Mouse (Mus musculus): ENCODE data around the gene Ecpas.

Ecpas gene

DNA sequence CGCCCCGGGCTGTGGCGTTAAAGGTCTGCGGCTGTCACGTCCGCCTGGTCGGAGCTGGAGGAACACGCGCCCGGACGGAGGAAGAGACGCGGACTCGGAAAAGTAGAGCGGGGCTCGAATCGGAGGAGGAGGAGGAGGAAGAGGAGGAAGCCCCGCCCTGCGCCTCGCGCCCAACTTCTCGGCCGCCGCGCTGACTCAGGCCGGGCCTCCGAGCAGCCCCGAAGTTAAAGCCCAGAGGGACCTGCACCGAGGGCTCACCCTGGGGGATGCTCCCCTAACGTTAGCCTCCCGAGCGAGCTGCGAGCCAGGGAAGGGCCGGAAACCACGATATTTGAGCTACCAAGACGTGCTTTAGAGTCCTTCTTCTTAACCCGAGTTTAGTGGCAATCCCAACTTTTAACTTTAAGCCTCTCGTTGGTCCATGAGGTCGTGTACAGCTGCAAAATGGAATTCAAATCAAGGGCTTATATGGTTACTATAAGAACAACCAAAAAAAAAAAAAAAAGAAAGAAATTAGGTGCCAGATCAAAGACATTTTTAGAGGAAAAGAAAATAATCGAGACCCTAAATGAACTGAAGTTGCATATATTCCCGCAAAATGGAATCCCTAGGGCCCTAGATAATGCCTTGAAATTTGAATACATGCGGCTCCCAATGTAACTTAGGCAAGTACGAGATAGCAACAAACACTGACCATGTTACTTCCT is at the start of gene Ecpas:
Gene Ecpas (minus strand): TSS at position 121 of the 707 bp plus-strand sequence.
- DNase-seq = peak; percentile 83

DNA sequence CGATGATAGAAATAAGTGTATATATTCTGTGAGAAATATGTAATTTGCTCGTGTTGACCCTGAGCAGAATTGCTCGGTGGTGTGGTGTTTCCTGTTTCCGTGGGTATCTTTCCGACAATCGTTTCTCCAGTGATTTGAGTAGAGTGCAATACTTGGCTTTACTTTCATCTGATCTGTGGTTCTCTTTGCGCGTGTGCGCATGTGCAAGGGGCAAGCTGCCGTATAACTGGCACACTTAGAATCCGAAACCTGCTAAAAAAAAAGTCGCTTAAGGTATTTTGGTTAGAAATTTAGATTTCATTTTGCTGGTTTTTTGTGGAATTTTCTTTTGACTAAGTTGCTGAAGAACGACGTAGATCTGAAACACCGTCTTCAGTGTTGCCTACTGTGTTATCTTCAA is 49.2 kb upstream of the Ecpas start:
- DNase-seq = no peak

DNA sequence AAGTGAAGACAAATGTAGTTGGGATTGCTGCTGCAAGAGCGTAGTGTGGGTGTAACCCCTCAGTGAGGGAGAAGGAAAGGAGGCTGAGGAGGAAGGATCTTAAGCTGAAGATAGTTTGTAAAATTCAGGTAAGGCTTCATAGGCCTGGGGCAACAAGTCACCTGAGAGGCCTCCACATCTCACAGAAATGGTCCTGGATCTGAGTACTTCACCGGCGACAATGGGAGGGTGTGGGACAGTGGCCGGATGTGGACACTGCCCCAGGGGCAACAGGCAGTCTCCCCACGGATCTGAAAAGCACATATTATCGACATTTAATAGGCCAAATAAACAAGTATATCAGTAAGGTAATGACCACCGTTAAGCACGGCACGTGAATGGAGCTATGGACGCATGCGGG is 40.1 kb upstream of the Ecpas start:
- no peak for DNase-seq

DNA sequence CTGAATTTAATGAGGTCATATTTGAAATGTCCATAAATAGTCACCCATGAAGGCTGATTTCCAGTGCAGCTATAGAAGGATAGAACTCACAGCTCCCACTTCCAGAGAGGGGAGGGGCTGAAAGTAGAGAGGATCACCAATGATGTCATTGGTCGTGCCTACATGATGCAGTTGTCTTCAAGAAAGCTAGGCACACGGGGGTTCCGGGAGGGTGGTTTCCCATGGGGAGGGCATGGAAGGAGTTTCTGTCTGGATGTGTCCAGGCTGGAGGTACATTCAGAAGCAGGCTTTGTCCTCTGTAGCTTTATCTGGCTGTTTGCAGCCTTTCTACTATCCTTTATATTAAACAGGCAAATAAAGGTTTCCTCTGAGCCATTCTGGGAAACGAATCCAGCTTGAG is 35.8 kb upstream of the Ecpas start:
- no peak for DNase-seq

DNA sequence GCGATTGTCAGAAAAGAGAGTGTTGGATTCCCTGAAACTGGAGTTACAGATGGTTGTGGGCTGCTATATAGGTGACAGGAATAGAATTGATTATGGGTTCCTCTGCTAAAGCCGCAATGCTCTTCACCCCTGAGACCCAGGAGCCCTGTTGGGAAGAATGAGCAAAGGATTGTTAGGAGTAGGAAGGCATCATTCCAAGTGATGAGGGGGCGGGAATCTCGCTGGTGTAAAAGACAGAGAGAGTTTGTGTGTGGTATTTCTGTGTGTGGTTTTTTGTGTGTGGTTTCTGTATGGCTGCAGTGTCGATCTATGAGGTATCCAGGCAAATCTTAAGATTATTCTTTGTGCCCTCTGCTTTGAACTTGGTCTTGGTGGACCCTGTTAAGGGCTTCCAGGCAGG is 32.1 kb upstream of the Ecpas start:
- DNase-seq = no peak

DNA sequence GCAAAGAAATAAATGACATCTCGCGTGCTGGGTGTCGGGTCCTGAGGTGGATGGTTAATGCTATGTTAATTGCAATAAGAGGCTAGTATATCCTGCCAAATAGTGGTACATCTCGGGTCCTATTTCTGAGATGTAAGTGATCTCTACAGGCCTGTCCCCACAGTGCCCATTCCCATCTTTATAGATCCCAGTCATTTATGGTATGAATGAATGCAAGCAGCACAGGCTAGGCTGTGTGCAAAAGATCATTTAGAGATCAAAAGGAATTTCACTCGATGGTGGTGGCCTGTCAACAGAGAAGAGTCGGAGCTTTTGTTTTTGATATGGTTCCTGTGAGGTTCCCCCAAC is 31.6 kb upstream of the Ecpas start:
- no peak for DNase-seq

DNA sequence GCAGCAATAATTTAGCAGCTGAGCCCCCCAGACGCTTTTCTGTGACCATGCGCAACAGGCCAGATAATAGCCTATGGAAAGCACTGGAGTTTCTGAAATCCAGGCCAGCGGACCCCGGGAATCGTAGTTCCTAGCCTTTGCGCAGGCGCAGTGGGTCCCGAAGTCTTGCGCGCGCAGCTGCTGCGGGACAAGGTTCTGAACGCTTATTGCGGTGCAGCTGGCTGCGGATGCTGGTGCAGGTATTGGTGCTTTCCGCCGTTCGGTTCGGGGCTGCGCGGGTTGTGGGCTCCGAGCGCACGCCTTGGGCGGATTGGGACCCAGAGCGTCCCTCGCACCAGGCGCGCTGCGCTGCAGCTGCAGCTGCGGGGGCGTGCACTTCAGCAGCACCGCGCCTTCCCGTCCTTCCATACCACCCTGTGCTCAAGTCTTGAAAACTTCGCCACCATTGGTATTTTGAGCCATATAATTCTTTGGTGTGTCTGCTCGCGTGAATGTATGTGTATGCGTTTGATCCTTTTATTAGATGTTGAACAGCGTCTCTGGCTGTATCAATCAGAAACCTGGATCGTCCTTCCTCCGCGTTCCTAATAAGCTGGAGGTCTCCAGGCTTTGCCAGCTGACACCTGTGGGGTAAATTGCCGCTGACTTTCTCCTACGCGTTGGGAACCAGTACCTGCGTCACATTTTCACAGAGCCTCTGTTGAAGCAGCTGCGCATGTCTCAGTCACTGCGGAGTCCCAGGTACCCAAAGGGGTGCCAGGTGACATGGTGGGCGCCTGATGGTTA is 31.1 kb upstream of the Ecpas start, which contains the start of gene Zkscan16:
Gene Zkscan16 (plus strand): TSS at position 209 of the 786 bp plus-strand sequence.
- peak; percentile 59 for DNase-seq

DNA sequence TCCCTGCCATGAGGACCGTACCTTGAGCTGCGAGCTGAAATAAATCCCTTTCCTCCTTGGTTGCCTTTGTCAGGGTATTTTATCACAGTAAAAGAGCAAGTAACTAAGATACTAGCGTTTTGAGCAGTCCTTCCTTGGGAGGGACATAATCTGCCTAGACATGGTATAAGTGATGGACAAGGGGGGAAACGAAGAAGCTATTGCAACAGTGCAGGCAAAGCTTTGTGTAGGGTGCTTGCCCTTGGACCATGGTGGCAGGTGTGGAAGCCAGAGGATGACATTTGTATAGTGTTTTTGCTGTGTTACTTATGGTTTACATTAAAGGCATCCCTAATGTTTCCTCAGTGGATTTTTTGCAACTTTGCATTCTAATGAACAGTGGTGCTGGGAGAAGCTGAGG is 30.4 kb upstream of the Ecpas start:
- DNase-seq = no peak

DNA sequence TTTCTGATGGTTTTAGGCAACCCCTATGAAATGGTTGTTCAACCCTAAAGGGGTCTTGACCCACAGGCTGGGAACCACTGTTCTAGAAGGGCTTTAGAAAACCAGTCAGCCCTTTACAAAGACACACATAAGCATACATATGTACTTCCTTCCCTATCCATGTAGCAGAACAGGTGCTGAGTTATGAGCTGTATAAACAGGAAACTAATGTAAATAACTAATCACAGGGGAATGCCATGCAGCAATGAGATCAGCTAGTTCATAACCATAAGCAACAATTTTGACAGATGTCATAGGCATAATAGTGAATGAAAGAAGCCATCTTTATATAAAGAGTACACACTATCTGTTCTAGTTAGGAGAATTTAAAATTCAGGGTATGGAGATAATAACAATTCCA is 29.1 kb upstream of the Ecpas start:
- no peak for DNase-seq

DNA sequence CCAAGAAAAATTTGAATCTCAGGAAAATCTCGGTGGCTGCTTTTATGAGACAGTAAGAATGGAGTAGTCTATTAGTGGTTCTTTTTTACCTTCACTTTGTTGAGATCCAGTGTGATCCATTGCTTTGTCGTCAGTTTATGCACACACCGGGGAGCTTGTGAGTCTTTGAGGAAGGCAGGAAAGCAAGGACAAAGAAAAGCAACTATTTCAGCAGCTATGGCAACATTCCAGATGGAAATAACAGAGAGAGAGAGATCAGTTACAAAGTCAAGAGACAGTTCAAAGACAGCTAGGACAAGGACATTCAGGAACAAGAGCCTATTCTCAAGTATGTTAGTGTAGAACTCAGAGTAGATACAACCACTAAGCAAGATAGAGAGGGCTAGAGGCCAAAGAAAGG is 23.3 kb upstream of the Ecpas start:
- no peak for DNase-seq

DNA sequence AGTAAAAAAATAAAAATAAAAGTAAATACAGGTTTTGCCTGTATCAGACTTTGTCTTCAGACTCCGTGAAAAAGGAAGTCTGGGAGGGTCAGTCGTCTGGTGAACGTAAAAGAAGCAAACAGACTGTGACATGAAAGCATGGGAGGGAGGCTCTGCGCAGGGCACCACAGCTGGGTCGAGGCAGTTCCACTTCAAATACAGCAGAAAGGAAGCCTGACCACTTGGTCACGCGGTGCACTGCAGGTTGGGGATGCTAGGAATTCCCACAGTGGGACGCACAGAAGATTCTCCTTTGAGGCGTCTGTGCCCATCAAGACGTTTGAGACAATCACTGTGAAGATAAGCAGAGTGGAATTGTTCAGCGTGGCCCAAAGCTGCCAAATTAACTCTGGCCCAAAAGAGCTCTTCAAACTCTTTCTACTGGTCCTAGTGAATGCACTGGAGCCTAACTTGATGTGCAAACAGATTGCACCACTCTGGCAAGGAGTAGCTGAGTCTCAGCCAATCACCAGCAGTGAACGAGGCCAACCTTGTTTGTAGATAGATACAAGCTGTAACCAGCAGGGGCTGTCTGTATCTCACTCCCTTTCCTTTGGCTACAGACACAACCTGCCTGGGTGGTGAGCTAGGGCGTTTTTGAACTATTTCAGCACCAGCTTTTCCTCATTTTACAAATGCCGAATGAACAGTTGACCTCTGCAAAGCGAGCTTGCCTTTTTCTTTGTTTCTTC is 22.4 kb upstream of the Ecpas start:
- peak; percentile 36 for DNase-seq

DNA sequence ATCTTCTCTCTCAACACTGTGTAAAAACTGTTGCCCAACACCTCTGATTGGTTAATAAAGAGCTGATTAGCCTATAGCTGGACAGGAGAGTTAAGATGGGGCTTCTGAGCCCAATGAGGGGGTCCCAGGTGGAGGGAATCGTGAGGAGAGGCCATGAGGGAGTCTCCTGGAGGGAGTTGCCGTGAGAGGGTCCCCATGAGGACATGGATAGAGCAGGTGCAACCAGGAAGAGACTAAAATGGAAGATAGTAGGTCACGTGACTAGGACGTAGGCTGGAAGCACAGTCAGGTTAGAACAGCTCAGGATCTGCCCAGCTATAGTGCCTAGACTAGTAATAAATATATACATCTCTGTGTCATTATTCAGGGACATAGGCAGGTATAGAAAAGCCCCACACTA is 21.8 kb upstream of the Ecpas start:
- DNase-seq = no peak

DNA sequence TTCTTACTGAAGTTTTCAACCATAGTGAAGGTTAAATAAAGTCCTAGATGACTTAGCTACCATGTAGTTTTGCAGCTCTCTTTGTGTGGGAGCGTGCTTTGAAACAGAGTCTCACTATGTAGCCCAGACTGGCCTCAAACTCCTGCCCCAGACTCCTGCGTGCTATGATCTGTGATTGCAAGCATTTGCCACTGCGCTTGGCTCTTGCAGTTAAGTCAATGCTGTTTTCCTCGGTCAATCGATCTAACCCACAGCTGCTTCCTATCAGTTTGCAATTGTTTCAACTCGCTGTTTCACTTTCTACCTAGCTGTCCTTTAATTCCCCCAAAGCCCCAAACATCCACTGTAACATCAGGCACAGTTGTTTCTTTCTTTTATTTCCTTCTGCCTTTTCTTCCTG is 20.0 kb upstream of the Ecpas start:
- DNase-seq = no peak

DNA sequence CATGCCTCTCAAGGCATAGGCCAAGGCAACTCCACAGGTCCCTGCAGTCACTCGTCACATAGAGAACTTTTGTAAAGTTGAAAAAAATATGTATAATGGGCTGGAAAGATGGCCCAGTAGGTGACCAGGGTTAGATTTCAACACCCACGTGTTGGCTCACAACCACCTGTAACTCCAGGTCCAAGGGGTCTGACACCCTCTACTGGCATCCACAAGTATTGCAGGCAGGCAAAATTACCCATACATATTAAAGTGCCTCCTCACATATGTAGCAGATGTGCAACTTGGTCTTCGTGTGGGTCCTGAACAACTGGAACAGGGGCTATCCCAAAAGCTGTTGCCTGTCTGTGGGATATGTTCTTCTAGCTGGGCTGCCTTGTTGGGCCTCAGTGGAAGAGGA is 15.1 kb upstream of the Ecpas start:
- DNase-seq = peak; percentile 17

DNA sequence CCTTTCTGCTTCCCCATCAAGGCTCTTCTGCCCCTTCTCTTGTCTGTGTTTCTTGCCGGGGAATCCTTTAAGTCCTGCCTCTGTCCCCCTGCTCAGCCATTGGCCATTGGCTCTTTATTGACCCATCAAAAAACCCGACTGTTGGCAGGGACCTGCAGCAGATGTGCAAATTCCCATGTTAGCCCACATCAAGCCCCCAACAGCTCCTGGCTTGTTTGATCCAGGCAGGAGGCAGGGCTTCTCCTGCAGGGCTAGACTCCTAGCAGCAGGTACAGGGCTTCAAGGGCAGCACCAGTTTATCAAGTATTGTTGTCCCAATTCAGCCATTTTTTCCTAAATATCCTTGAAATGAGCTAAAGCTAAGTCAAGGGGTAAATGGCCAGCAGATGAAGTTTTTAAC is 13.6 kb upstream of the Ecpas start:
- no peak for DNase-seq

DNA sequence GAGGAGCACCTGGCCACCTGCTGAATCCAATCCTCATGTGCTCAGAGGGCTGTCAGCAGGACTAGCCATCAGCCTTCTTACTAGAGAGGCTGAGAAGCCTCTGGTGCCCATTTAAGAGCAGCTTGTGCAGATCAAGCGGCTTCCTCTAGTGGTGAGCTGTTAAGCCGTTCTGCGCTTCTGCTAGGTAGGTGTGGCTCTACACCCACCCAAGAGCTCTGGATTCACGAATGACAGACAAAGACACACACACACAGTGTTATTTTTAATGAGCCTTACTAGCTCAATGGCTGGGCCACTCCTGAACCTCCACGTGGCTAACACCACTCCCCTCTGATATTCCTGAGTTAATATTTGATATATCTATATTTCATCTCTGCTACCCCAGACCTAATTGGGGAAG is 13.1 kb upstream of the Ecpas start:
- no peak for DNase-seq

DNA sequence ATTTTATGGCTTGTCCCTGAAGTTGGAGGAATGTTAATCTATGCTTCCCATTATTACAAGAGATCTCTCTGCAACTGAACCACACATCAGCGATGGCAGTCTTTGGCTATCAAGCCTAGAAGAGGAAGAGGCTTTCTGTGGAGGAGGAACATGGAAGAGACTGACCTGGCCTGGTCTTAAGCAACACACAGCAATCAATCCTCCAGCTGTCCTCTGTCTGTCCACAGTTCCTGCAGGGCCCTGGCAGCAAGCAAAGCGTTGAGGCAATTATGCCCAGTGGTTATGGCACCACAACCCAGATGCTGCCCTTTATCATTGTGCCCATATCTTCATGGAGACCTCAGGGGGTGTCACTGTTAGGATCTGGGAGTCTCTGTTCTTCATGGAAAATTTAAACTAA is 11.4 kb upstream of the Ecpas start:
- DNase-seq = no peak

DNA sequence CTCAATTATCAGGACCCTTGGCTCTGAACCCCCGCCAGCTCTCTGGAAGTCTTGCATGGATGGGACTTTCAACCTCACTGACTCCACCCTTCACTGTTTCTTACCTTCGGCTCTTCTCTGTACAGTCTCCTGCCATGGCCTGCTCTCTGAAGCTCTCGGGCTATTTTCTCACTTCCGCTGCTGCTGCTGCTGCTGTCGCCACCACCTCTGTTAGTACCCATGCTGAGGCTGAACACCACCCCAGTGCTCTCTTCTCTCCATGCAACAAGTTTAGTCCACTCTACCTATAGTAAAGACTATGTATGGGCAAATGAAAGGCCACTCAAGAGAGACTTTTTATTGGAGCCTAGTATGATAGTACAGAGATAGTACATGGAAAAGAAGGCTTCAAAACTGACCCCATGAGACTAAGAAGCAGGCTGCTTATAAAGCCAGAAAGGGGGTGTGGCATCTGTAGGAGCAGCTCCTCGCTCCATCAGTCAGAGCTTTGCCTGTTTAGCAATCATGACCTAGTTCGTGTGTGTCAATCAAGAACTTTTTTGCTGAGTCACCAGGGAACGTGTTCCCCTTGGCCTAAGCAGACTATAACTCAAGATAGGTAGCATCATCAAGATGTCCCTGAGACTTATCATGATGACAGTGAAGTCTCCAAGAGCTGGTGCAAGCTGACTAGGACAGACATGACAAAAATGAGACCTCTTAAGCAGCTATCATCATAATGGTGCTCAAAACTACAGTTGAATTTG is 2.7 kb upstream of the Ecpas start:
- DNase-seq = no peak

DNA sequence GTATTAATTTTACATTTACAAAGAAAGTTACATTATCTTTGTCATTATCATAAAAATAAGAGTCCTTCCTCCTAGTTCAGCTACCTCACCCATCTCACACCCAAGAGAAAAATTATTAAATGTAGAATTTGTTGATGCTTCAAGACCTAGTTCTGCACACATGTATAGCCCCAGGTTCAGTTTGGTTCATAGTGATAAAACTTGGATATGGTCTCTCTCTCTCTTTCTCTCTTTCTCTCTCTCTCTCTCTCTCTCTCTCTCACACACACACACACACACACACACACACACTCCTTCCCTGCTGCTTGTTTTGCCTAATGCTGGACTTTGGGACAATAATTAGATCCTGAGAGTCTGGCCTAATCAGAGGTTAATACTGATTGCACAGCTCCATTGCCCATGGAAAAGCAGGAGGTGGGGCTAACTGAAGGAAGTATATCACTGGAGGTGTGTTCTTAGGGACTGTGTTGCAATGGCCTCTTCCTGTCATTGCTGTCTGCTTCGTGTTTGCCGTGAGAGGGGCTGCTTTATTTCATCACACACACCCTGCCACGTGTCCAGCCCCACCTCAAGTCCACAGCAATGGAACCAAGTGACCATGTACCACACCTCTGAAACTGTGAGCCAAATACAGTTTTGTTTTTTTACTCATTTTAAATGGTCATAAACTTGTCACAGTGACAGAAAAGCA is 932 bp upstream of the Ecpas start:
- no peak for DNase-seq

DNA sequence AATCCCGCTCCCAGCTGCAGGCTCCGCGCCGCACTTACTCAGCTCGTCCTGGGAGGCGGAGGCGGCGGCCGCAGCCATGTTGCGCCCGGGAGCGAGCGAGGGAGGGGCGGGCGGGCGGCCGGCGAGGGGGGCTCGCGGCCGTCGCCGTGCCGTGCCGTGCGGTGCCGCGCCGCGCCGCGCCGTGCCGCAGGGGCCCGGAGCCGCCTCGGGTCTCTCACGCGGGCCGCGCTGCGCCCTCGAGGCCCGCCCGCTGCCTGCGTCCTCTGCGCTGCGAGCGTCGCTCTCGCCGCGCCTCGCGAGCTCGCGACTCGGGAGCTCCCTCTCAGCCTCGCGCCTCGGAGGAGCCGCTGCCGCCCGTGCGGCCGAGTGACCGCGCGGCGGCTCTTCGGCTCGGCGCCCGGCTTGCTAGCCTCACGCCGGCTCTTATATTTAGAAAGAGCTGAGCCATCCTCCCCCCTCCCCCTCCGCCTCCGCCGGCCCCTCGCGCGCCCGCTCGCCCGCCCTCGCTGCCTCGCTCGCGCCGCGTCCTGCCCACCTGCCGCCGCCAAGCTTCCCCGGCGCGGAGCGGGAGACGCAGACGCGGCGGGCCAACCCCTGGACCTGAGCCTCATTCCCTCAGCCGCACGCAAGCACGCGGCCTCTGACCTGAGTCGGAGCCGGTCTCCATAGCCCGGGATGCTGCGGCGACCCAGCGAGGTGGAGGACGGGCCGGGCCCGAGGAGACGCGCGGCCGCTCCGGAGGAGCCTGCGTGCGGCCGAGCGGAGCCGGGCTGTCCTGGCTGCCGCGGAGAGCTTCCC is 519 bp downstream of the Ecpas start:
- peak; percentile 72 for DNase-seq

DNA sequence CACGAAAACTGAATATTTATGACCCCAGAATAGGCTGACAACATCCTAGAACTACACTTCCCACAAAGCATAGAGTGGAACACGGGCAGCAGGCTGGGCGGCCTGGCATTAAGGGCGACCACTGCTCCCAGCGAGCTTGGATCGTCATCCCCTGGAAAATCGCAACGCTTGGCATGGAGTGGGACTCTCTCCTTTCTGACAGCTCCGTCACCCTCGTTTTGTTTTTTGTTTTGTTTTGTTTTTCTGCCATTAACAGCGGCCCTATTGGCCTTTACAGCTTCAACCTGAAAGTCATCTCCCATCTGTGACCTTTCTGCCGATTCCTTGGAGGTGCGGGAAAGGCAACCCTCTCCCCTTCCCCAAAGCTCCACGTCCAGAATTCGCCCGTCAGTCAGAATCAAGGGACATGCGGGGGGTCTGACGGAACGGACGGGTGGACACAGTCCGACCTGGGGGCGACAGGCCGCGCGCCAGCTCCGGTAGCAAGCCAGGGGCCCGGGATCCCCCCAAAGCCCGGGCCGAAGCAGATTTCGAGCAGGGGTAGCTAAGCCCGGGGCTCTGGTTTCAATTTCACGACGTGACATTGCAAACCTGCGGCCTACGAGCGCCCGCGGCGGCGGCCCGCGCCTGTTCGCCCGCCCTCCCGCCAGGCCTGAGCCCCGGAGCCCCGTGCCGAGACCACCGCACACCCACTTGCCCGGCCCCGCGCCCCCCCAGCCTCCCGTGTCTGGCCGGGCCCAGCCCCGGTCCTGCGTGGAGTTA is 1.3 kb downstream of the Ecpas start:
- DNase-seq = peak; percentile 71

Data from thymus, postnatal 25 days (tissue).